Mouse (Mus musculus) layer of hippocampus, postnatal 36 days (tissue): ENCODE data around the gene Bscl2. TPM values are rescaled to one million over a fixed set of nuclear protein-coding genes. Genes with fewer than 3 reads are reported as not detected.
"Not testable (repeated sequence)": the region's sequence is repeated elsewhere in the genome, so short reads cannot be mapped to it uniquely, and the experiment has no call there.

ENCODE experiments used
- DNase-seq, 2 experiments: peaks; one replicate each; pipeline ENCODE4 v3.0.0; 2022
- total RNA-seq, 2 experiments: library from RNA; stranded (reverse); gene quantifications; 2 replicates each; pipeline ENCODE4 v1.2.3; 2021

The Bscl2 gene
- total RNA-seq, 2 experiments from 2014 or later = 99.0 to 112 TPM

GRCm38 (mm10) chr19:8831262-8831661, 6.0 kb upstream of the Bscl2 start:
- DNase-seq = no peak

GRCm38 (mm10) chr19:8832971-8833370, 4.3 kb upstream of the Bscl2 start:
- peak in 1 of 2 experiments; percentile 28 for DNase-seq

- not testable (repeated sequence) for DNase-seq
Measured at GRCm38 (mm10) chr19:8836327-8836726, 940 bp upstream of the Bscl2 start.

GRCm38 (mm10) chr19:8838041-8838730, 919 bp downstream of the Bscl2 start:
- DNase-seq = peak; percentile 28 to 38

- DNase-seq = peak; percentile 76 to 77
Measured at GRCm38 (mm10) chr19:8839103-8839907, 2.0 kb downstream of the Bscl2 start, which contains the start of gene Gng3. Gene Gng3, minus strand, starts transcription at chr19:8839194.

- DNase-seq = peak; percentile 76 to 77
Measured at GRCm38 (mm10) chr19:8839908-8840791, 2.9 kb downstream of the Bscl2 start.

GRCm38 (mm10) chr19:8841012-8841411, 3.7 kb downstream of the Bscl2 start:
- DNase-seq = no peak

- no peak for DNase-seq
Measured at GRCm38 (mm10) chr19:8842961-8843360, 5.7 kb downstream of the Bscl2 start.

- peak; percentile 55 to 69 for DNase-seq
Measured at GRCm38 (mm10) chr19:8844371-8845129, 7.3 kb downstream of the Bscl2 start.

GRCm38 (mm10) chr19:8848356-8848755, 11.1 kb downstream of the Bscl2 start:
- DNase-seq = no peak

GRCm38 (mm10) chr19:8850402-8850901, 13.2 kb downstream of the Bscl2 start, which contains the start of gene Lrrn4cl:
Gene Lrrn4cl, plus strand, starts transcription at chr19:8850768.
- DNase-seq = no peak

- no peak for DNase-seq
Measured at GRCm38 (mm10) chr19:8851639-8852038, 14.4 kb downstream of the Bscl2 start.

- DNase-seq = no peak
Measured at GRCm38 (mm10) chr19:8852236-8852928, 15.1 kb downstream of the Bscl2 start.

- DNase-seq = no peak
Measured at GRCm38 (mm10) chr19:8853117-8853516, 15.8 kb downstream of the Bscl2 start.

GRCm38 (mm10) chr19:8857689-8858088, 20.4 kb downstream of the Bscl2 start:
- DNase-seq = no peak

GRCm38 (mm10) chr19:8859018-8859417, 21.8 kb downstream of the Bscl2 start:
- no peak for DNase-seq

- DNase-seq = no peak
Measured at GRCm38 (mm10) chr19:8864265-8864664, 27.0 kb downstream of the Bscl2 start.

GRCm38 (mm10) chr19:8870381-8870780, 33.1 kb downstream of the Bscl2 start:
- DNase-seq = not testable (repeated sequence)

- no peak for DNase-seq
Measured at GRCm38 (mm10) chr19:8870838-8871237, 33.6 kb downstream of the Bscl2 start.

GRCm38 (mm10) chr19:8871267-8872186, 34.3 kb downstream of the Bscl2 start, which contains the start of gene Ubxn1:
Gene Ubxn1, plus strand, starts transcription at chr19:8871496.
- peak; percentile 99 to 100 for DNase-seq
